Mouse (Mus musculus): ENCODE data around the gene Copg2. TPM values are rescaled to one million over a fixed set of nuclear protein-coding genes. Genes with fewer than 3 reads are reported as not detected.

Copg2 gene
- polyA plus RNA-seq, 1 experiment from 2014 or later: 33.6 TPM

GRCm38 (mm10) chr6:30716796-30717195 is 179.8 kb downstream of the Copg2 start:
- Histone ChIP-seq H3K9ac (ENCODE audit: low read length) (no peak overlapping the region), H3K27ac (replicated peaks; ENCODE audit: low read depth, low read length) (no peak overlapping the region), H3K4me1 (ENCODE audit: control insufficient read depth, insufficient read depth, low read length) (peaks cover 23% of the 10 kb centered on the region), H3K9me3 (ENCODE audit: control insufficient read depth, low read length) (no peaks in the 10 kb centered on the region), H3K4me3 (ENCODE audit: low read depth, low read length) (no peak overlapping the region), H3K36me3 (ENCODE audit: control insufficient read depth, insufficient read depth, low read length) (no peaks in the 10 kb centered on the region), H3K4me2 (ENCODE audit: low read depth, severe bottlenecking) (no peak overlapping the region), H3K27me3 (ENCODE audit: control insufficient read depth, insufficient read depth, low read length) (no peaks in the 10 kb centered on the region)
- ATAC-seq (ENCODE audit: insufficient number of reproducible peaks, low FRiP score, low TSS enrichment, low read depth): no peak
- WGBS: 94% methylated on average over 7 of the region's 7 CpGs
- DNase-seq (ENCODE audit: low spot score): no peak

GRCm38 (mm10) chr6:30714891-30715471 is 181.6 kb downstream of the Copg2 start:
- Histone ChIP-seq H3K4me1 (ENCODE audit: control insufficient read depth, insufficient read depth, low read length) (peaks cover 28% of the 10 kb centered on the region), H3K27ac (replicated peaks; ENCODE audit: low read depth, low read length) (peak overlapping the region; percentile 37; the same call in 1 of the 2 replicates), H3K4me3 (ENCODE audit: low read depth, low read length) (no peak overlapping the region), H3K9ac (ENCODE audit: low read length) (no peak overlapping the region), H3K9me3 (ENCODE audit: control insufficient read depth, low read length) (no peaks in the 10 kb centered on the region), H3K27me3 (ENCODE audit: control insufficient read depth, insufficient read depth, low read length) (no peaks in the 10 kb centered on the region), H3K4me2 (ENCODE audit: low read depth, severe bottlenecking) (no peak overlapping the region), H3K36me3 (ENCODE audit: control insufficient read depth, insufficient read depth, low read length) (no peaks in the 10 kb centered on the region)
- 47% methylated on average over 5 of the region's 5 CpGs for WGBS
- ATAC-seq (ENCODE audit: insufficient number of reproducible peaks, low FRiP score, low TSS enrichment, low read depth) (no peak), DNase-seq (ENCODE audit: low spot score) (no peak)

GRCm38 (mm10) chr6:30713896-30714295 is 182.7 kb downstream of the Copg2 start:
- H3K4me2 ChIP-seq (ENCODE audit: low read depth, severe bottlenecking): no peak overlapping the region
- DNase-seq (ENCODE audit: low spot score) (no peak), ATAC-seq (ENCODE audit: insufficient number of reproducible peaks, low FRiP score, low TSS enrichment, low read depth) (no peak)
- H3K9me3 ChIP-seq (ENCODE audit: control insufficient read depth, low read length): no peaks in the 10 kb centered on the region
- no peak overlapping the region for H3K4me3 ChIP-seq (ENCODE audit: low read depth, low read length)
- H3K4me1 ChIP-seq (ENCODE audit: control insufficient read depth, insufficient read depth, low read length): peaks cover 28% of the 10 kb centered on the region
- no peak overlapping the region for H3K9ac ChIP-seq (ENCODE audit: low read length)
- H3K27ac ChIP-seq (replicated peaks; ENCODE audit: low read depth, low read length): no peak overlapping the region; the same call in 1 of the 2 replicates
- H3K27me3 ChIP-seq (ENCODE audit: control insufficient read depth, insufficient read depth, low read length): no peaks in the 10 kb centered on the region
- no peaks in the 10 kb centered on the region for H3K36me3 ChIP-seq (ENCODE audit: control insufficient read depth, insufficient read depth, low read length)
- WGBS: 52% methylated on average over 11 of the region's 11 CpGs

GRCm38 (mm10) chr6:30713455-30713854 is 183.1 kb downstream of the Copg2 start:
- no peak overlapping the region for H3K4me3 ChIP-seq (ENCODE audit: low read depth, low read length)
- no peak overlapping the region for H3K4me2 ChIP-seq (ENCODE audit: low read depth, severe bottlenecking)
- H3K27ac ChIP-seq (replicated peaks; ENCODE audit: low read depth, low read length): no peak overlapping the region; the same call in 1 of the 2 replicates

GRCm38 (mm10) chr6:30712484-30712883 is 184.1 kb downstream of the Copg2 start:
- H3K27ac ChIP-seq (replicated peaks; ENCODE audit: low read depth, low read length): peak overlapping the region; percentile 98
- no peaks in the 10 kb centered on the region for H3K36me3 ChIP-seq (ENCODE audit: control insufficient read depth, insufficient read depth, low read length)
- DNase-seq (ENCODE audit: low spot score) (no peak), ATAC-seq (ENCODE audit: insufficient number of reproducible peaks, low FRiP score, low TSS enrichment, low read depth) (no peak)
- H3K4me3 ChIP-seq (ENCODE audit: low read depth, low read length): no peak overlapping the region
- peaks cover 28% of the 10 kb centered on the region for H3K4me1 ChIP-seq (ENCODE audit: control insufficient read depth, insufficient read depth, low read length)
- H3K4me2 ChIP-seq (ENCODE audit: low read depth, severe bottlenecking): no peak overlapping the region
- no peaks in the 10 kb centered on the region for H3K9me3 ChIP-seq (ENCODE audit: control insufficient read depth, low read length)
- H3K9ac ChIP-seq (ENCODE audit: low read length): no peak overlapping the region
- WGBS: 41% methylated on average over 7 of the region's 7 CpGs
- no peaks in the 10 kb centered on the region for H3K27me3 ChIP-seq (ENCODE audit: control insufficient read depth, insufficient read depth, low read length)

More at GRCm38 (mm10) chr6:30713455-30713854, 183.1 kb downstream of the Copg2 start:
- DNase-seq (ENCODE audit: low spot score) (no peak), ATAC-seq (ENCODE audit: insufficient number of reproducible peaks, low FRiP score, low TSS enrichment, low read depth) (no peak)
- WGBS: 62% methylated on average over 6 of the region's 6 CpGs
- Histone ChIP-seq H3K36me3 (ENCODE audit: control insufficient read depth, insufficient read depth, low read length) (no peaks in the 10 kb centered on the region), H3K9me3 (ENCODE audit: control insufficient read depth, low read length) (no peaks in the 10 kb centered on the region), H3K4me1 (ENCODE audit: control insufficient read depth, insufficient read depth, low read length) (peaks cover 28% of the 10 kb centered on the region), H3K27me3 (ENCODE audit: control insufficient read depth, insufficient read depth, low read length) (no peaks in the 10 kb centered on the region), H3K9ac (ENCODE audit: low read length) (no peak overlapping the region)

GRCm38 (mm10) chr6:30711365-30711763 is 185.2 kb downstream of the Copg2 start:
- DNase-seq (ENCODE audit: low spot score) (peak; percentile 58), ATAC-seq (ENCODE audit: insufficient number of reproducible peaks, low FRiP score, low TSS enrichment, low read depth) (no peak)
- no peaks in the 10 kb centered on the region for H3K9me3 ChIP-seq (ENCODE audit: control insufficient read depth, low read length)
- H3K9ac ChIP-seq (ENCODE audit: low read length): no peak overlapping the region
- no peak overlapping the region for H3K4me3 ChIP-seq (ENCODE audit: low read depth, low read length)
- H3K4me1 ChIP-seq (ENCODE audit: control insufficient read depth, insufficient read depth, low read length): peaks cover 28% of the 10 kb centered on the region
- H3K36me3 ChIP-seq (ENCODE audit: control insufficient read depth, insufficient read depth, low read length): no peaks in the 10 kb centered on the region
- H3K4me2 ChIP-seq (ENCODE audit: low read depth, severe bottlenecking): no peak overlapping the region
- no peaks in the 10 kb centered on the region for H3K27me3 ChIP-seq (ENCODE audit: control insufficient read depth, insufficient read depth, low read length)
- peak overlapping the region; percentile 98 for H3K27ac ChIP-seq (replicated peaks; ENCODE audit: low read depth, low read length)
- WGBS: 19% methylated on average over 10 of the region's 10 CpGs

GRCm38 (mm10) chr6:30710371-30711364 is 185.9 kb downstream of the Copg2 start:
- DNase-seq (ENCODE audit: low spot score): peak; percentile 69
- H3K27me3 ChIP-seq (ENCODE audit: control insufficient read depth, insufficient read depth, low read length): no peaks in the 10 kb centered on the region
- H3K36me3 ChIP-seq (ENCODE audit: control insufficient read depth, insufficient read depth, low read length): no peaks in the 10 kb centered on the region
- no peaks in the 10 kb centered on the region for H3K9me3 ChIP-seq (ENCODE audit: control insufficient read depth, low read length)
- peak overlapping the region; percentile 54; the same call in 1 of the 2 replicates for H3K9ac ChIP-seq (ENCODE audit: low read length)
- peak overlapping the region; percentile 98 for H3K27ac ChIP-seq (replicated peaks; ENCODE audit: low read depth, low read length)
- H3K4me1 ChIP-seq (ENCODE audit: control insufficient read depth, insufficient read depth, low read length): peaks cover 28% of the 10 kb centered on the region
- peak overlapping the region; percentile 16; the same call in 1 of the 2 replicates for H3K4me2 ChIP-seq (ENCODE audit: low read depth, severe bottlenecking)
- no peak overlapping the region for H3K4me3 ChIP-seq (ENCODE audit: low read depth, low read length)
- 14% methylated on average over 25 of the region's 25 CpGs for WGBS
- peak; percentile 61 for ATAC-seq (ENCODE audit: insufficient number of reproducible peaks, low FRiP score, low TSS enrichment, low read depth)

- peak overlapping the region; percentile 12; the same call in 1 of the 2 replicates for H3K4me2 ChIP-seq (ENCODE audit: low read depth, severe bottlenecking)
- peak overlapping the region; percentile 2; the same call in 1 of the 2 replicates for H3K9ac ChIP-seq (ENCODE audit: low read length)
- DNase-seq (ENCODE audit: low spot score) (no peak), ATAC-seq (ENCODE audit: insufficient number of reproducible peaks, low FRiP score, low TSS enrichment, low read depth) (no peak)
- no peak overlapping the region for H3K4me3 ChIP-seq (ENCODE audit: low read depth, low read length)
- WGBS: 29% methylated on average over 6 of the region's 6 CpGs
- H3K27me3 ChIP-seq (ENCODE audit: control insufficient read depth, insufficient read depth, low read length): no peaks in the 10 kb centered on the region
- no peaks in the 10 kb centered on the region for H3K9me3 ChIP-seq (ENCODE audit: control insufficient read depth, low read length)
- no peaks in the 10 kb centered on the region for H3K36me3 ChIP-seq (ENCODE audit: control insufficient read depth, insufficient read depth, low read length)
- H3K4me1 ChIP-seq (ENCODE audit: control insufficient read depth, insufficient read depth, low read length): peaks cover 29% of the 10 kb centered on the region
- peak overlapping the region; percentile 98 for H3K27ac ChIP-seq (replicated peaks; ENCODE audit: low read depth, low read length)
These were observed 187.5 kb downstream of the Copg2 start for GRCm38 (mm10) chr6:30709115-30709514.
